Mouse (Mus musculus): ENCODE measurements around the gene Nmnat3.

The Nmnat3 gene

GRCm38 (mm10) chr9:98354919-98355318 lies 67.7 kb downstream of the Nmnat3 start:
- DNase-seq (ENCODE audit: low read depth, low spot score), result no peak

- no peak for DNase-seq (ENCODE audit: low read depth, low spot score)
These were observed 73.8 kb downstream of the Nmnat3 start for GRCm38 (mm10) chr9:98361047-98361446.

GRCm38 (mm10) chr9:98366075-98366474 lies 78.8 kb downstream of the Nmnat3 start:
- no peak for DNase-seq (ENCODE audit: low read depth, low spot score)

GRCm38 (mm10) chr9:98367333-98367962 lies 80.2 kb downstream of the Nmnat3 start:
- DNase-seq (ENCODE audit: low read depth, low spot score), result no peak

GRCm38 (mm10) chr9:98369707-98370106 lies 82.5 kb downstream of the Nmnat3 start:
- no peak for DNase-seq (ENCODE audit: low read depth, low spot score)

- no peak for DNase-seq (ENCODE audit: low read depth, low spot score)
These were observed 86.1 kb downstream of the Nmnat3 start for GRCm38 (mm10) chr9:98373358-98373757.

- no peak for DNase-seq (ENCODE audit: low read depth, low spot score)
These were observed 87.7 kb downstream of the Nmnat3 start for GRCm38 (mm10) chr9:98374897-98375296.

GRCm38 (mm10) chr9:98375329-98376170 lies 88.3 kb downstream of the Nmnat3 start:
- no peak for DNase-seq (ENCODE audit: low read depth, low spot score)

- DNase-seq (ENCODE audit: low read depth, low spot score), result no peak
These were observed 92.5 kb downstream of the Nmnat3 start for GRCm38 (mm10) chr9:98379736-98380135.

GRCm38 (mm10) chr9:98380593-98380992 lies 93.4 kb downstream of the Nmnat3 start:
- no peak for DNase-seq (ENCODE audit: low read depth, low spot score)

GRCm38 (mm10) chr9:98387741-98388632 lies 100.8 kb downstream of the Nmnat3 start:
- no peak for DNase-seq (ENCODE audit: low read depth, low spot score)

- DNase-seq (ENCODE audit: low read depth, low spot score), result no peak
These were observed 101.4 kb downstream of the Nmnat3 start for GRCm38 (mm10) chr9:98388633-98388965.

GRCm38 (mm10) chr9:98393496-98393895 lies 106.3 kb downstream of the Nmnat3 start:
- DNase-seq (ENCODE audit: low read depth, low spot score), result no peak

- DNase-seq (ENCODE audit: low read depth, low spot score), result no peak
These were observed 110.0 kb downstream of the Nmnat3 start for GRCm38 (mm10) chr9:98397211-98397610.

GRCm38 (mm10) chr9:98397866-98398265 lies 110.6 kb downstream of the Nmnat3 start:
- no peak for DNase-seq (ENCODE audit: low read depth, low spot score)

- DNase-seq (ENCODE audit: low read depth, low spot score), result no peak
These were observed 113.1 kb downstream of the Nmnat3 start for GRCm38 (mm10) chr9:98400185-98400894.

GRCm38 (mm10) chr9:98401611-98402010 lies 114.4 kb downstream of the Nmnat3 start:
- DNase-seq (ENCODE audit: low read depth, low spot score), result no peak

GRCm38 (mm10) chr9:98407771-98408170 lies 120.5 kb downstream of the Nmnat3 start:
- no peak for DNase-seq (ENCODE audit: low read depth, low spot score)

- peak; percentile 61 for DNase-seq (ENCODE audit: low read depth, low spot score)
These were observed 121.9 kb downstream of the Nmnat3 start for GRCm38 (mm10) chr9:98409137-98409536.

- DNase-seq (ENCODE audit: low read depth, low spot score), result no peak
These were observed 128.2 kb downstream of the Nmnat3 start for GRCm38 (mm10) chr9:98415427-98415826.

GRCm38 (mm10) chr9:98417919-98418318 lies 130.7 kb downstream of the Nmnat3 start:
- DNase-seq (ENCODE audit: low read depth, low spot score), result peak; percentile 14
